Mouse (Mus musculus) megakaryocyte, embryonic 14.5 days (primary cell): ENCODE results near the gene Hoxc4.

Source experiments
- FLI1 ChIP-seq: IDR thresholded peaks from 2 replicates; pipeline ENCODE4 v1.6.1; 2012; ENCODE audit warnings: low read length, inconsistent platforms, mixed read lengths
- GATA1 ChIP-seq: IDR thresholded peaks from 3 replicates; pipeline ENCODE4 v1.6.1; 2012; ENCODE audit warnings: mixed read lengths, low read length, inconsistent platforms, borderline replicate concordance

DNA sequence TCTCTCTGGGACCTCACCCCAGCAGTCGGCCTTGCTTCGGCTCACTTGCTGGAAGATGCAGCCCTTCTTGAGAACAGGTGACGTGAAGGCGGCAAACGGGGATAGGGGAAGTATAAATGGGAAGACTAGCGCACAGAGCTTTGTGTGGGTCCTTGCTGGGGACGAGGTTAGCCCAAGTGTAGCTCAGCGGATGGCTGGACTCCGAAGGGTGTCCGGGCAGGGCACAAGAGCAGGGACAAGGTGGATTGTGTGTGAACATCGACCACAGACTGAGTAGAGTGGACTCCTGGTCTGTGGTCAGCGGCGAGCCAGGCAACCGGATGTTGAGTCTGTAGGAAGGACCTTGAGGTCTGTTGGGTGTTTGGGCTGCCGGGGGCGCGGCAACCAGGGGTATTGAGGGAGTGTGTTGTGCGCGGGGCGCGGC lies 43.0 kb upstream of the Hoxc4 start:
- no peak for TF ChIP-seq GATA1
- no peak for TF ChIP-seq FLI1
